Mouse (Mus musculus) neural tube, embryonic 10.5 days (tissue): ENCODE data around the gene Pde6b.

Source experiments
- DNase-seq: peaks from one replicate; pipeline ENCODE4 v3.0.0-alpha.2; 2017; ENCODE audit warnings: low spot score; ENCODE audit errors: extremely low spot score

The Pde6b gene

GRCm38 (mm10) chr5:108462446-108462845 lies 74.3 kb downstream of the Pde6b start:
- DNase-seq, result no peak

- DNase-seq, result no peak
Observed at GRCm38 (mm10) chr5:108465131-108465891, 77.1 kb downstream of the Pde6b start.

- DNase-seq, result no peak
Observed at GRCm38 (mm10) chr5:108466647-108467046, 78.5 kb downstream of the Pde6b start.

GRCm38 (mm10) chr5:108469617-108470016 lies 81.4 kb downstream of the Pde6b start:
- no peak for DNase-seq

GRCm38 (mm10) chr5:108473737-108474136 lies 85.5 kb downstream of the Pde6b start:
- no peak for DNase-seq

GRCm38 (mm10) chr5:108475977-108476376 lies 87.8 kb downstream of the Pde6b start:
- no peak for DNase-seq
